Mouse (Mus musculus): ENCODE measurements at regions not wholly inside any gene's neighbourhood (a gene's known extent, or its start where the extent isn't known, plus 50 kb on each side); places are given as distances from the start of the nearest gene placed in this dataset.

GRCm38 (mm10) chr12:107677076-107677475, 188.6 kb downstream of the 3110018I06Rik start:
- TF ChIP-seq CTCF (IDR thresholded peaks at IDR 0.05; ENCODE audit: low read depth) = no peak
- TF ChIP-seq EP300 (optimal IDR thresholded peaks at IDR 0.05) = no peak

Measured in stomach, postnatal 0 days (tissue).